Mouse (Mus musculus) urinary bladder, postnatal 14 days (tissue): Measurements from ENCODE around the gene Uqcc3.
A peak's percentile ranks its signal among the peaks of the same experiment; 100 is the strongest.
"Not testable (repeated sequence)": the region's sequence is repeated elsewhere in the genome, so short reads cannot be mapped to it uniquely, and the experiment has no call there.

Experiments
- DNase-seq: peaks from one replicate; pipeline ENCODE4 v3.0.0; 2021; ENCODE audit warnings: low spot score

Gene Uqcc3

DNA sequence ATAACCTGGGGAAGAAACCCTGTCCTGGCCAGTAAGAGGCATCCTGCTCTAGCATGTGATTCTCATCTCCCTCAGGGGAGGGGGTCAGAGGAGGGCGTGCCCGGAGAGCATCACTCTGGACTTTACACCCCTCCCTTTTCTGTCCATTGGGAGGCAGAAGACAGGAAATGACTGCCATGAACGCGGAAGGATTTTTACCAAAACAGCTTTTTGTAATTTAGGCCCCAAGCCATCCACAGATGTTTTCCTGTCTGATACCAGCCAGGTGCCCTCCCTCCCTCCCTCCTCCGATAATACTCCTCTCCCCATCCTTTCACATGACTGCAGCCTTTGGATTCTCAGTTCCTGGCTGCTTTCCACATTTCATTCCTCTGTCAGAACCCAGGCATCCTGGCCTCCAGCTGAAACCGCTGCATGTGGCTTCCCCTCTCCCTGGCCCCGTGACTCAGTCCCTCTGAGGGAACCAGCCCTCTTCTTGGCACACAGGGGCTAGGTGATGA, 30.3 kb downstream of the Uqcc3 start, which contains the start of gene Lrrn4cl:
Gene Lrrn4cl (plus strand): TSS at position 367 of the 500 bp plus-strand sequence.
- peak; percentile 53 for DNase-seq

DNA sequence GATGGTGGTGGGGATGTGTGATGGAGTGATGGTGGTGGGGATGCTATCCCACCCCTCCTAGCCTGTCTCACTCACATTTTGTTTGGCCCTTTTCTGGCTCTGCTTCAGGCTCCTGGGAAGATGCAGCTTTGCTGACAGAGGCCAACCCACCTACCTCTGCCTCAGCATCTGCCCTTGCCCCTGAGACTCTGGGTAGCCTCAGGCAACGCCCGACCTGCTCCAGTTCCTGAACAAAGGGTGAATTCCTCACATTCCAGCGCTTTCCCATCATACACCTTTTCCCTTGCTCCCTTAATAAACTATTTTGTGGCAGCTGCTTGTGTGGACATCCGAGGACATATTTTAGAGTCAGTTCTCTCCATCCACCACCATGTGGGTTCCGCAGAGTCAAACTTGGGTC, 32.4 kb downstream of the Uqcc3 start:
- no peak for DNase-seq

DNA sequence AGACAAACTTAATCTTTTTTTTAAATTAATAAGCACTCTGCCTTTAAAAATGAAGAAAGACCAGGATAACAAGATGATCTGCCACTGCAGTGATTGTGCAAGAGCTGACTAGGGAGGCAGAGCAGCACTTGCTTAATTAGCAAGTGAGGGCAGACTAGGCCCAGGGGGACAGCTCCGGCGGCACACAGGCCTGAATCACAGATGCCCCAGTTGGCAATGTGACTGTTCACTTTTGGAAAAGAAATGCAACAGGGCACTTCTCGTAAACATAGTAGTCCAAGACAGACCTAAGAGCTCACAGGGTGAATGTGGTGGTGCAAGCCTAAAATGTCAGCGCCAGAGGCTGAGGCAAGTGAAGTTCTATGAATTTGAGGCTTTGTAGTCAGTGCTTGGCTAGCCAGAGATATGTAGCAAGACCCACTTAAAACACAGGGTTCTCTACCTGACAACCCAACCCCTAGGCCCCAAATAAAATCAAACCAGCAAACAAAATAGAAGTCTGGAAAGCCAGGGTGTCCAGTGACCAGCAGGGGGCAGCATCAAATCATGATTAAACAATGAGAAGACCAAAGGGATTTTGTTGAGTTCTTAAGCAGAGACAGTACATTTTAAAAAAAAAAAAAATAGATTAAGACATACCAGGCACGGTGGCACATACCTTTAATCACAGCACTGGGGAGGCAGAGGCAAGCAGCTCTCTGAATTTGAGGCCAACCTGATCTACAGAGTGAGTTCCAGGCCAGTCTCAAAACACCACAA, 36.2 kb downstream of the Uqcc3 start:
- DNase-seq: peak; percentile 87

DNA sequence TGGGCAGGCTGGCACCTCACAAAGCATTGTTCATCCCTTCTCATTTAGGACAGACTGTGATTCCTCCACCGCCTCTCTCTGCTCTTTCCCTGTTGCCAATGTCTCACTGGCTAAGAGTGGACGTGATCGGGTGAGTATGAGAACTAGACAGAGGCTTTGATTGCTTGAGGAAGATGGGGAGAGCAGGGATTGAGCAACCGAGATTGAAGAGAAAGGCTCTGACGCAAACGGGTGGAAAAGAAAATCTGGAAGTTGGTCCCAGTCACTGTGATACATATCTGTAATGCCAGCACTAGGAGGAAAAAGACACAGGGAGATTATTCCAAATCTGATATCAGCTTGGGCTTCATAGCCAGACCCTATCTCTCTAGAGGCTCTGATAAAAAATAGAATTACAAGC, 37.8 kb downstream of the Uqcc3 start:
- DNase-seq: no peak

DNA sequence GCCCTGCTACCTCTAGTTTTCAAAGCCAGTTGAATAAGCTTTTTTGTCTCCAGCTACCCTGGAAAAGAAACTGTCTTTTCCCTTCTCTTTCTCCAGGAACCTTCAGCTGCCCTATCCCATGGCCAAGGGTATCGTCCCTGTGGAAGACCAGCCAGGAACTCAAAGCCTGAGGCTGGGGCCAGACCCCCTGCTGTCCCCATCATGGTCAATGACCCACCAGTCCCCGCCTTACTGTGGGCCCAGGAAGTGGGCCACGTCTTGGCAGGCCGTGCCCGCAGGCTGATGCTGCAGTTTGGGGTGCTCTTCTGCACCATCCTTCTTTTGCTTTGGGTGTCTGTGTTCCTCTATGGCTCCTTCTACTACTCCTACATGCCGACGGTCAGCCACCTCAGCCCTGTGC, 39.7 kb downstream of the Uqcc3 start:
- DNase-seq: no peak

DNA sequence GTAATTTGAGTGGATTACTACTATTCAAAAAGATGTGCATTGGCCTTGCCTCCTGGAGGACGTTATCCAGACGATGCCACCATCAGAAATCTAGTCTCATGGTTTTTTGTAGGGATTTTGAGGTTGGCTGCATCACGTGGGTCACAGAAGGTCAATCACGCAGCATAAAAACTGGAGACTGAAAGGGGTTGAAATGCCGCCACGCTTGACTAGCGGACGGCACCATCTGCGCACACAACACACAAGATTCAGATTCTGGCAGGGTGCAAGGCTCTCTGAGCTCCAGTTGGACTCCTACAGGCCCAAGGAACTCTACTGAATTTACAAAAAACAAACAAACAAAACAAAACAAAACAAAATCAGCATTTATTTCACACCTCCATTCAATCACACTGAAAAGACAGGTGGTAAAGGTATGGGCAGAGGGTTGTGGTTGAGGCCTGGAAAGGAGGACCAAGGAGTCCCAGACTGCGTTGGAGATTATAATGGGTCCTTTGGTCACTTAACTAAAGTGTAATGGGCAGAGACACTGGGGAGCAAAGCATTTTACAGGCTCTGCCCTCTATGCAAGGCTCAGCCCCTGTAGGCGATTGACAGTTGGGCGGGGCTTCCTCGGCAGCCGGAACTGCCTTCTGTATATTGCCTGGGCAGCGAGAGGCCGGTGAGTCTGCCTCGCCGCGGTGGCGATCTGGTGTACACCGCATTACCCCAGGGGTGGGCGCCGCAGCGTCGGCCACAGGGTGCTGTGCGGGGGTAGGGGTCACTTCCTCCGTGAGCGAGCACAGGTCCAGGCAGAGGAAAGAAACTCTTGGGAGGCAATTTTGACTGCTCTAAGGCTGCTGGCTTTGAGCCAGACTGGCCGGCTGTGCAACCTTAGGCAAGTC, 40.6 kb downstream of the Uqcc3 start:
- peak; percentile 79 for DNase-seq

DNA sequence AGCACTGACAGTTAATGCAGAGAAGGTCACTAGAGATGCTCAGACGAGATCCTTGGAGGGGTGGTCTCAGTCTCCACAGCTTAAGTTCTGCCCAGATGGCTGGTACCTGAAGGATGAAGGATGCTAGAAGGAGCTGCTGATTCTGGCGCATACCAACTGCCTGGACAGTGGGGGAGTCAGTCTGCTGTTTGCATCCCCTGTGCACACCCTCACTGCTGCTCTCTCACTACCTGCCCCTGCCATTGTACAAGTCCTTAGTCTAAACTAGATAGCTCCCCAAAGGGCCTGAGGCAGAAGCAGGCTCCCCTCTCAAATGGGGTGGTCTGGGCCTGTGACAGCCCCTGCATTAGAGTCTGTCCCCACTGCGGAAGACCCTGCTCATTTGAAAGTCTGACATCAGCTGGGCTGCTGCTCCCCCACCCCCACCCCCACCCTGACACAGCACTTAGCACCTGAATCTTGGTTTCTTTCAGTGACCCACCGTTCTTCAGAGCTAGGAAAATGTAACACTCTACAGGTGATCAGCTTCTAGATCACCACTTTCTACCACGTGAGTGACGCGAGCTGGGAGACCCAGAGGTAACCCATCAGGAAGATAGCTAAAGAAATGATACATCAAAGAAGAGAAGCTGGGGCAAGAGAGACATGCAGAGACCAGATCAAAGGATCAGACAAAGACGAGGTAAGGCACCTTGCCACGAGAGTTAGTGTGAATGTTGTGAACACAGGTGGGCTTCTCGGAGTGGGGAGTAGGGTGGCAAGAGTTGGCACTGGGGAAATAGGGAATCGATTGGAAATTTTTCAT, 41.4 kb downstream of the Uqcc3 start, which contains the start of gene Gng3:
Gene Gng3 (minus strand): TSS at position 92 of the 805 bp plus-strand sequence.
- no peak for DNase-seq

DNA sequence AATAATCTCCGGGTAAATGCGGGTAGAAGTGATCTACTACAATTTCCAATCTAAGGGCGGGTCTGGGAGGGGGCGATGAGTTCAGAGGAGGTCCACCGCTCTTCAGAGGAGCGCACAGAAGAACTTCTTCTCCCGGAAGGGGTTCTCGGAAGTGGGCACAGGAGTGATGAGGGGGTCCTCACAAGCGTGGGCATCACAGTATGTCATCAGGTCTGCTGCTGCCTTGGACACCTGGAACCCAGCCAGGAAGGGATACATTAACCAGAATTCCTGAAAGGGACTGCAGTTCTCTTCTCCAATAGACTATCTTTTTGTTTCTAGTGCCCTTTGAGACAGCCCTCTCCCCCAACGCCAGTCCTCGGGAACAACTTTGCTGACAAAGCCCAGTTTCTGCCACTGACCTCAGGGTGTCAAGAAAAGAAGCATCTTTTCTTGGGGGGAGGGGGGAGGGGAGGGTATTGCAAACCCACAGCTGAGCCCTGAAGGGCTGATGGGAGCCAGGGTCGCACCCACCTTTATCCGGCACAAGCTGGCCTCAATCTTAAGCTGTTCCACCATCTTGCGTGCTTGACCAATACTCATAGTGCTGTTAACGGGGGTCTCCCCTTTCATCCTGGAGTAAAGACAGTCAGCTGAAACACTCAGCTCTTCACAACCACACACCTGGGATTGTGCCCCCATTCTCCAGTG, 42.5 kb downstream of the Uqcc3 start:
- peak; percentile 42 for DNase-seq

DNA sequence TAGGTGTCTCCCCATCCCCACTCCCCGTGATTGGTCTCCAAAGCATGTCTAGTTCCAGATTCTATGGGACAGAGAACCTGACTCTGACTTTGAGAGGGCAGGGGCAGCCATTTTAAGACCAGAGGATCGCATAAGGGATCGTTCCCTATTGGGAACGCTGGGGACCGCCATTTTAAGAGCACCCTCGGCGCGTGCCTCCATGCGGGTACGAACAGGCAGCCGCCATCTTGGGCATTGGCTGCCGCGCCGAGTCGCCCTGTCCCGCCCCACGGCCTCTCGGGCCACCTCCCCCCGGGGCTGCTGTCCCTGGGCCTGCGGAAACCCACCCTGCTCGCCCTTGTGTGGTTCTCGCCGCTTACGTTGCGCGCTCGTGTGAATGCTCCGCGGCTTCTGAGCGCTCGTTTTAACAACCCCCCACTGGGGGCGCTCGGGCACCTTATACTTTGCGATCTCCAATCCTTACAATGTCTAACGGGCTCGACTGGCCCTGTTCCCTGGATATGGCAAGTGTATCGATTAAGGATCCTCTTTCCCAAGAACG, 43.4 kb downstream of the Uqcc3 start, which contains the start of gene Bscl2:
Gene Bscl2 (plus strand): TSS at position 217 of the 541 bp plus-strand sequence.
- DNase-seq: peak; percentile 79

DNA sequence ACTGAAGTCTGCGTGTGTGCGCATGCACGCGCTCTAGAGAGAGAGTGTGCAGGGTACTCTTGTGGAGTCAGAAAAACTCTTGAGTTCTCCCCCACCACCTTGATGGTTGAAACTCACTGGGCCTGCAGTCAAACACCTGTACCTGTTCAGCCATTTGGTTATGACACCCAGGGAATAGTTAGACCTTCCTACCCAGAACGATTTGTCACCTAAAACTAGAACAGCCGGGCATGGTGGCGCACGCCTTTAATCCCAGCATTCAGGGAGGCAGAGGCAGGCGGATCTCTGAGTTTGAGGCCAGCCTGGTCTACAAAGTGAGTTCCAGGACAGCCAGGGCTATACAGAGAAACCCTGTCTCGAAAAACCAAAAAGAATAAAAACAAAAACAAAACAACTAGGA, 44.4 kb downstream of the Uqcc3 start:
- DNase-seq: not testable (repeated sequence)

DNA sequence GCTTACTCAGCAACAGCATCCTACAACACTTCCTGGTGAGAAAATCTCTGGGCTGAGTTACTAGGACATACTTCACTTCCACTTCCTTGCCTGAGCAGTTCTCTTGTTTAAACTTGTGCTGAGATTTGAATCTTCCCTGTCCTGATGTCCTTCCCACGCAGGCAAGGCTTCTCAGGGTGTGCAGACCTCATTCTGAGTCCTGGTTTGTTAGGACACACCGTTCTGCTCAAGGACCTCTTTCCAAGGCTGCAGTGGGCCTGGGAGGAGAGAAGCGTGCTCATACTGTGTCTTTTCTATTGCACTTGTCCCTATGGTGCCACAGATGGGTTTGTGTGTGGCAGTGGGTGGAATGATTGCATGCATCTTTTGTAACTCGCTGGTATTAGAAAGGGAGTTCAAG, 47.8 kb downstream of the Uqcc3 start:
- DNase-seq: no peak

DNA sequence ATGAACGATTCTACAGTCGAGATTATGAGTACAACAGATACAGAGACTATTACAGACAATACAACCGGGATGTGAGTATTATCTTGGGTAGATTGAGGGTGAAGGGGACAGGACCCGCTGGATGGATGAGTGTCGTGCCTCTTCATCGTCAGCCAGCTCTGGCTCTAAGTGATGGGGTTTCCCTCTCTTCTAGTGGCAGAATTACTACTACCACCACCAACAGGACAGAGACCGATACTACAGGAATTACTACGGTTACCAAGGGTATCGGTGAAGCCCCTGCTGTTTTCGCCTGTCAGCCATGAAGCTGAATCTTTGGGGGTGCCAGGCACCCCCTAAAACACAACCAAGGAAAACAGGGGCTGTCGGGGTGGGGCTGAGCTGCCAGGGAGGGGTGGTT, 49.5 kb downstream of the Uqcc3 start:
- no peak for DNase-seq

DNA sequence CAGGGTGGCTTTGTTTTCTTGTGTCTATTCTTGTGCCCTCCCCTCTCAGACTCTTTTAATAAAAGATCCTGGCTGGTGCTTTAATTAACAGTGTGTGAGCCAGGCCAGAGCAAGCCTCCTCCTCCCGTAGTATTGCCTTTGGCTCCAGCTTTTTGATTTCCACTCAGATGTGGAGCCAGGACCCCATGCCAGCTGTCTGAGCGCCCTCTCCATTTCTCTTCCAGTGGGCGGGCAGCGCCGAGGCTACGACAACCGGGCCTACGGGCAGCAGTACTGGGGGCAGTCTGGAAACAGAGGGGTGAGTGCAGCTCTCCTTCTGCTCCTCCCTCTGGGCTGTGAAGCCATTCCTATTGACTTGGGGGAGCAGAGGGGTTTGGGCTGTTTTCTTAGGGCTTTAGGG, 50.1 kb downstream of the Uqcc3 start:
- no peak for DNase-seq
